Mouse (Mus musculus): Measurements from ENCODE around the gene Fgfbp3.
A peak's percentile ranks its signal among the peaks of the same experiment; 100 is the strongest.
"Not testable (repeated sequence)": the region's sequence is repeated elsewhere in the genome, so short reads cannot be mapped to it uniquely, and the experiment has no call there.

Fgfbp3 gene

GRCm38 (mm10) chr19:36910424-36911045, 8.9 kb downstream of the Fgfbp3 start:
- DNase-seq (ENCODE audit: low read depth), result no peak

GRCm38 (mm10) chr19:36909676-36910292, 9.6 kb downstream of the Fgfbp3 start:
- DNase-seq (ENCODE audit: low read depth), result peak; percentile 85

GRCm38 (mm10) chr19:36909150-36909549, 10.3 kb downstream of the Fgfbp3 start:
- no peak for DNase-seq (ENCODE audit: low read depth)

GRCm38 (mm10) chr19:36904211-36905007, 15.0 kb downstream of the Fgfbp3 start:
- DNase-seq (ENCODE audit: low read depth), result peak; percentile 35

- DNase-seq (ENCODE audit: low read depth), result no peak
Measured at GRCm38 (mm10) chr19:36903377-36903776, 16.0 kb downstream of the Fgfbp3 start.

- DNase-seq (ENCODE audit: low read depth), result peak; percentile 62
Measured at GRCm38 (mm10) chr19:36897778-36898177, 21.6 kb downstream of the Fgfbp3 start.

GRCm38 (mm10) chr19:36896791-36897569, 22.4 kb downstream of the Fgfbp3 start:
- DNase-seq (ENCODE audit: low read depth), result no peak

GRCm38 (mm10) chr19:36891746-36892145, 27.7 kb downstream of the Fgfbp3 start:
- DNase-seq (ENCODE audit: low read depth), result no peak

GRCm38 (mm10) chr19:36887706-36888105, 31.7 kb downstream of the Fgfbp3 start:
- no peak for DNase-seq (ENCODE audit: low read depth)

GRCm38 (mm10) chr19:36886316-36886715, 33.1 kb downstream of the Fgfbp3 start:
- DNase-seq (ENCODE audit: low read depth), result peak; percentile 29

GRCm38 (mm10) chr19:36883119-36883518, 36.3 kb downstream of the Fgfbp3 start:
- DNase-seq (ENCODE audit: low read depth), result peak; percentile 56

- DNase-seq (ENCODE audit: low read depth), result no peak
Measured at GRCm38 (mm10) chr19:36878743-36879495, 40.5 kb downstream of the Fgfbp3 start.

- DNase-seq (ENCODE audit: low read depth), result no peak
Measured at GRCm38 (mm10) chr19:36877329-36877728, 42.1 kb downstream of the Fgfbp3 start.

- DNase-seq (ENCODE audit: low read depth), result no peak
Measured at GRCm38 (mm10) chr19:36874651-36875050, 44.8 kb downstream of the Fgfbp3 start.

GRCm38 (mm10) chr19:36868675-36869074, 50.7 kb downstream of the Fgfbp3 start:
- not testable (repeated sequence) for DNase-seq (ENCODE audit: low read depth)
